Comparison of ENCODE assay signal across 16 mouse cellular contexts in genomic region chr17:56780291-56780978, GRCm38 (mm10). TPM values are rescaled to one million over a fixed set of nuclear protein-coding genes. Genes with fewer than 3 reads are reported as not detected.
A peak's percentile ranks its signal among the peaks of the same experiment; 100 is the strongest.
DNase-seq lines count a peak whose midpoint lies in the region; ATAC-seq lines count a peak whose summit lies in the region.
"Had no signal": no experiment of that assay in that cellular context is flagged by ENCODE, and none has a peak within 500 bp of the region (broad histone marks: within the 10 kb centered on the region; RNA-seq: fewer than 3 reads in every experiment).

No protein-coding gene starts in this region.

- no peak for DNase-seq in heart, adult 8-10 months (ENCODE audit: low spot score)
- DNase-seq in limb, embryonic 10.5 days (ENCODE audit: low spot score) = no peak
- DNase-seq in kidney, postnatal 10 days = peak; percentile 44
- peak; percentile 45 for DNase-seq in yolk sac, embryonic 10.5 days (ENCODE audit: low spot score)
- no peak for DNase-seq in embryo, embryonic 9.5 days (ENCODE audit: extremely low spot score)
- DNase-seq: adrenal gland, postnatal 14 days; cerebellum, adult 2 months; gastrocnemius, postnatal 25 days; lung, adult 18-20 months; thymus, postnatal 4 days had no signal

- H3K27ac ChIP-seq in heart, embryonic 12.5 days (ENCODE audit: poor library complexity, severe bottlenecking) = peak overlapping the region; percentile 79; the same call in 1 of the 2 replicates
- no peak overlapping the region for H3K27ac ChIP-seq in limb, embryonic 13.5 days
- no peak overlapping the region for H3K27ac ChIP-seq in limb, embryonic 10.5 days
- no peak overlapping the region for H3K27ac ChIP-seq in midbrain, embryonic 13.5 days
- H3K27ac ChIP-seq: hindbrain, embryonic 14.5 days had no signal

- no peak overlapping the region for H3K4me3 ChIP-seq in heart, embryonic 12.5 days
- no peak overlapping the region for H3K4me3 ChIP-seq in limb, embryonic 13.5 days
- no peak overlapping the region for H3K4me3 ChIP-seq in limb, embryonic 10.5 days
- no peak overlapping the region for H3K4me3 ChIP-seq in midbrain, embryonic 13.5 days (replicated peaks)

- no peak overlapping the region for H3K4me2 ChIP-seq in heart, embryonic 12.5 days
- no peak overlapping the region for H3K4me2 ChIP-seq in limb, embryonic 13.5 days (replicated peaks)
- no peak overlapping the region for H3K4me2 ChIP-seq in midbrain, embryonic 13.5 days (replicated peaks)
- H3K4me2 ChIP-seq: hindbrain, embryonic 14.5 days had no signal

- H3K27me3 ChIP-seq in heart, embryonic 12.5 days (replicated peaks) = no peaks in the 10 kb centered on the region
- H3K27me3 ChIP-seq in limb, embryonic 13.5 days = no peaks in the 10 kb centered on the region
- no peaks in the 10 kb centered on the region for H3K27me3 ChIP-seq in limb, embryonic 10.5 days (ENCODE audit: low read depth, poor library complexity, severe bottlenecking)
- H3K27me3 ChIP-seq in midbrain, embryonic 13.5 days = no peaks in the 10 kb centered on the region

- peaks cover 25% of the 10 kb centered on the region for H3K4me1 ChIP-seq in heart, embryonic 12.5 days (replicated peaks)
- H3K4me1 ChIP-seq in limb, embryonic 13.5 days = no peaks in the 10 kb centered on the region
- peaks cover 9% of the 10 kb centered on the region for H3K4me1 ChIP-seq in limb, embryonic 10.5 days
- H3K4me1 ChIP-seq in midbrain, embryonic 13.5 days (replicated peaks) = 0 out of 2 replicates have a peak, but pooled peaks cover 3% of the 10 kb centered on the region

- 0 out of 2 replicates have a peak overlapping the region, but pooled peaks have one; percentile 28 for H3K9ac ChIP-seq in heart, embryonic 12.5 days
- H3K9ac ChIP-seq in limb, embryonic 13.5 days = 0 out of 2 replicates have a peak overlapping the region, but pooled peaks have one; percentile 13
- no peak overlapping the region for H3K9ac ChIP-seq in midbrain, embryonic 13.5 days (replicated peaks)
- H3K9ac ChIP-seq: hindbrain, embryonic 14.5 days had no signal

- H3K9me3 ChIP-seq in heart, embryonic 12.5 days (replicated peaks) = peaks cover 7% of the 10 kb centered on the region; the same call in 1 of the 2 replicates
- peaks cover 8% of the 10 kb centered on the region; the same call in 1 of the 2 replicates for H3K9me3 ChIP-seq in limb, embryonic 13.5 days
- peaks cover 2% of the 10 kb centered on the region; the same call in 1 of the 2 replicates for H3K9me3 ChIP-seq in limb, embryonic 10.5 days (replicated peaks)
- H3K9me3 ChIP-seq in midbrain, embryonic 13.5 days = no peaks in the 10 kb centered on the region

- peaks cover 22% of the 10 kb centered on the region for H3K36me3 ChIP-seq in heart, embryonic 12.5 days
- H3K36me3 ChIP-seq in limb, embryonic 13.5 days = peaks cover 19% of the 10 kb centered on the region
- H3K36me3 ChIP-seq in limb, embryonic 10.5 days = peaks cover 13% of the 10 kb centered on the region
- H3K36me3 ChIP-seq in midbrain, embryonic 13.5 days = peaks cover 23% of the 10 kb centered on the region

- 77% methylated on average over 13 of the region's 13 CpGs for WGBS in heart, embryonic 12.5 days
- WGBS in limb, embryonic 13.5 days = 84% methylated on average over 13 of the region's 13 CpGs
- WGBS in limb, embryonic 10.5 days = 87% methylated on average over 13 of the region's 13 CpGs
- WGBS in midbrain, embryonic 13.5 days = 88% methylated on average over 13 of the region's 13 CpGs

- no peak for ATAC-seq in heart, embryonic 12.5 days (ENCODE audit: insufficient number of reproducible peaks, low FRiP score)
- ATAC-seq in limb, embryonic 13.5 days (ENCODE audit: low FRiP score, low read depth) = no peak
- ATAC-seq in midbrain, embryonic 13.5 days = no peak
- ATAC-seq: activated CD4-positive, CD25-positive, alpha-beta regulatory T cell, adult 4 months had no signal

RNA-seq across cellular contexts. Expression of gene Prr22, which starts 10.4 kb away (rescaled TPM):
- 1.0 and 1.4 TPM in 2 replicates for polyA plus RNA-seq in heart, embryonic 12.5 days (2016; fragmentation: Nextera tagmentation; extraction: Ambion mirVana)
- total RNA-seq in heart, adult 8-10 months (2022) = under 1 TPM; 0.31 to 0.60 (median 0.43) TPM
- polyA plus RNA-seq in limb, embryonic 13.5 days (2015; fragmentation: Nextera tagmentation; extraction: Ambion mirVana) = 1.4 and 1.5 TPM in 2 replicates
- 1.5 and 2.2 TPM in 2 replicates for polyA plus RNA-seq in limb, embryonic 10.5 days (2016; fragmentation: Nextera tagmentation; extraction: Ambion mirVana)
- 1.7 and 1.9 TPM in 2 replicates for polyA plus RNA-seq in midbrain, embryonic 13.5 days (2015; fragmentation: Nextera tagmentation; extraction: Ambion mirVana)

RNA-seq across cellular contexts. Expression of gene Dus3l, which starts 15.9 kb away (rescaled TPM):
- 33.3 and 34.8 TPM in 2 replicates for polyA plus RNA-seq in heart, embryonic 12.5 days (2016; fragmentation: Nextera tagmentation; extraction: Ambion mirVana)
- total RNA-seq in heart, adult 8-10 months (2022) = 10 to 100 TPM; 15.6 to 18.5 (median 16.6) TPM
- 47.7 and 50.5 TPM in 2 replicates for polyA plus RNA-seq in limb, embryonic 13.5 days (2015; fragmentation: Nextera tagmentation; extraction: Ambion mirVana)
- polyA plus RNA-seq in limb, embryonic 10.5 days (2016; fragmentation: Nextera tagmentation; extraction: Ambion mirVana) = 46.0 and 50.3 TPM in 2 replicates
- polyA plus RNA-seq in midbrain, embryonic 13.5 days (2015; fragmentation: Nextera tagmentation; extraction: Ambion mirVana) = 63.7 TPM in 2 replicates

RNA-seq across cellular contexts. Expression of gene Nrtn, which starts 23.1 kb away (rescaled TPM):
- polyA plus RNA-seq in heart, embryonic 12.5 days (2016; fragmentation: Nextera tagmentation; extraction: Ambion mirVana) = 7.5 and 9.0 TPM in 2 replicates
- 10 to 100 TPM; 22.4 to 26.7 (median 24.6) TPM for total RNA-seq in heart, adult 8-10 months (2022)
- 14.1 TPM in 2 replicates for polyA plus RNA-seq in limb, embryonic 13.5 days (2015; fragmentation: Nextera tagmentation; extraction: Ambion mirVana)
- 10.8 and 12.7 TPM in 2 replicates for polyA plus RNA-seq in limb, embryonic 10.5 days (2016; fragmentation: Nextera tagmentation; extraction: Ambion mirVana)
- polyA plus RNA-seq in midbrain, embryonic 13.5 days (2015; fragmentation: Nextera tagmentation; extraction: Ambion mirVana) = 2.9 and 4.0 TPM in 2 replicates
- total RNA-seq: megakaryocyte-erythroid progenitor cell, adult 5-6 weeks had no signal
- polyA plus RNA-seq: activated CD4-positive, CD25-positive, alpha-beta regulatory T cell, adult 4 months had no signal

RNA-seq across cellular contexts. Expression of gene Rfx2, which starts 50.4 kb away (rescaled TPM):
- polyA plus RNA-seq in heart, embryonic 12.5 days (2016; fragmentation: Nextera tagmentation; extraction: Ambion mirVana) = 3.8 and 4.4 TPM in 2 replicates
- 1 to 10 TPM; 1.6 to 3.5 (median 2.7) TPM for total RNA-seq in heart, adult 8-10 months (2022)
- 4.5 and 4.9 TPM in 2 replicates for polyA plus RNA-seq in limb, embryonic 13.5 days (2015; fragmentation: Nextera tagmentation; extraction: Ambion mirVana)
- 3.2 and 4.5 TPM in 2 replicates for polyA plus RNA-seq in limb, embryonic 10.5 days (2016; fragmentation: Nextera tagmentation; extraction: Ambion mirVana)
- 4.0 and 6.3 TPM in 2 replicates for polyA plus RNA-seq in midbrain, embryonic 13.5 days (2015; fragmentation: Nextera tagmentation; extraction: Ambion mirVana)

Comparison
In these comparisons a context has a peak if more than half of its experiments do, and no peak if none do; other contexts are left out.
1. DNase-seq: peak in kidney, postnatal 10 days (single experiment) and yolk sac, embryonic 10.5 days (single experiment); none in heart, adult 8-10 months (single experiment), limb, embryonic 10.5 days (single experiment) and embryo, embryonic 9.5 days (single experiment).